Mouse (Mus musculus): ENCODE data around the gene Eaf2. TPM values are rescaled to one million over a fixed set of nuclear protein-coding genes. Genes with fewer than 3 reads are reported as not detected.
"Not testable (repeated sequence)": the region's sequence is repeated elsewhere in the genome, so short reads cannot be mapped to it uniquely, and the experiment has no call there.

Eaf2 gene
- polyA plus RNA-seq, 1 experiment from 2014 or later: 2.3 TPM

- Histone ChIP-seq H3K4me1 (no peaks in the 10 kb centered on the region), H3K36me3 (peaks cover 80% of the 10 kb centered on the region), H3K27ac (no peak overlapping the region), H3K27me3 (no peaks in the 10 kb centered on the region), H3K9ac (no peak overlapping the region), H3K9me3 (no peaks in the 10 kb centered on the region), H3K4me2 (no peak overlapping the region), H3K4me3 (no peak overlapping the region)
- no peak for ATAC-seq (ENCODE audit: insufficient number of reproducible peaks, insufficient read depth, low FRiP score, low TSS enrichment, low read depth)
- WGBS: 97% methylated on average over 4 of the region's 4 CpGs
Measured at GRCm38 (mm10) chr16:36891415-36891814, 16.6 kb upstream of the Eaf2 start.

GRCm38 (mm10) chr16:36890559-36890958, 15.8 kb upstream of the Eaf2 start:
- Histone ChIP-seq H3K27me3 (no peaks in the 10 kb centered on the region), H3K4me1 (no peaks in the 10 kb centered on the region), H3K27ac (no peak overlapping the region), H3K4me2 (no peak overlapping the region), H3K4me3 (no peak overlapping the region), H3K9ac (no peak overlapping the region), H3K36me3 (peaks cover 80% of the 10 kb centered on the region), H3K9me3 (no peaks in the 10 kb centered on the region)
- no peak for ATAC-seq (ENCODE audit: insufficient number of reproducible peaks, insufficient read depth, low FRiP score, low TSS enrichment, low read depth)
- WGBS: 94% methylated on average over 3 of the region's 3 CpGs

GRCm38 (mm10) chr16:36887546-36887945, 12.7 kb upstream of the Eaf2 start:
- Histone ChIP-seq H3K27me3 (no peaks in the 10 kb centered on the region), H3K9me3 (no peaks in the 10 kb centered on the region), H3K4me3 (no peak overlapping the region), H3K4me2 (no peak overlapping the region), H3K27ac (no peak overlapping the region), H3K36me3 (peaks cover 57% of the 10 kb centered on the region), H3K4me1 (no peaks in the 10 kb centered on the region), H3K9ac (no peak overlapping the region)
- WGBS: 84% methylated on average over 5 of the region's 5 CpGs
- ATAC-seq (ENCODE audit: insufficient number of reproducible peaks, insufficient read depth, low FRiP score, low TSS enrichment, low read depth): no peak

GRCm38 (mm10) chr16:36885912-36886311, 11.1 kb upstream of the Eaf2 start:
- 92% methylated on average over 11 of the region's 11 CpGs for WGBS
- Histone ChIP-seq H3K36me3 (peaks cover 43% of the 10 kb centered on the region), H3K4me2 (no peak overlapping the region), H3K9ac (no peak overlapping the region), H3K4me1 (no peaks in the 10 kb centered on the region), H3K27ac (no peak overlapping the region), H3K9me3 (no peaks in the 10 kb centered on the region), H3K4me3 (no peak overlapping the region), H3K27me3 (no peaks in the 10 kb centered on the region)
- no peak for ATAC-seq (ENCODE audit: insufficient number of reproducible peaks, insufficient read depth, low FRiP score, low TSS enrichment, low read depth)

GRCm38 (mm10) chr16:36884881-36885280, 10.1 kb upstream of the Eaf2 start:
- H3K4me3 ChIP-seq: no peak overlapping the region
- no peaks in the 10 kb centered on the region for H3K4me1 ChIP-seq
- no peak overlapping the region for H3K4me2 ChIP-seq
- H3K27ac ChIP-seq: no peak overlapping the region
- H3K9ac ChIP-seq: no peak overlapping the region
- no peaks in the 10 kb centered on the region for H3K27me3 ChIP-seq
- WGBS: 84% methylated on average over 4 of the region's 4 CpGs
- H3K36me3 ChIP-seq: peaks cover 35% of the 10 kb centered on the region
- no peak for ATAC-seq (ENCODE audit: insufficient number of reproducible peaks, insufficient read depth, low FRiP score, low TSS enrichment, low read depth)
- H3K9me3 ChIP-seq: no peaks in the 10 kb centered on the region

- H3K9me3 ChIP-seq: no peaks in the 10 kb centered on the region
- H3K4me2 ChIP-seq: no peak overlapping the region
- H3K9ac ChIP-seq: no peak overlapping the region
- ATAC-seq (ENCODE audit: insufficient number of reproducible peaks, insufficient read depth, low FRiP score, low TSS enrichment, low read depth): no peak
- peaks cover 7% of the 10 kb centered on the region; the same call in 1 of the 2 replicates for H3K4me1 ChIP-seq
- H3K36me3 ChIP-seq: peaks cover 20% of the 10 kb centered on the region
- H3K4me3 ChIP-seq: no peak overlapping the region
- H3K27me3 ChIP-seq: no peaks in the 10 kb centered on the region
- 65% methylated on average over 5 of the region's 5 CpGs for WGBS
- no peak overlapping the region for H3K27ac ChIP-seq
Measured at GRCm38 (mm10) chr16:36882737-36883343, 8.0 kb upstream of the Eaf2 start.

GRCm38 (mm10) chr16:36877316-36877715, 2.5 kb upstream of the Eaf2 start:
- Histone ChIP-seq H3K4me1 (peaks cover 18% of the 10 kb centered on the region), H3K4me2 (no peak overlapping the region), H3K9me3 (no peaks in the 10 kb centered on the region), H3K27ac (no peak overlapping the region), H3K4me3 (no peak overlapping the region), H3K9ac (no peak overlapping the region), H3K27me3 (no peaks in the 10 kb centered on the region), H3K36me3 (peaks cover 7% of the 10 kb centered on the region)
- WGBS: 77% methylated on average over 5 of the region's 5 CpGs
- ATAC-seq (ENCODE audit: insufficient number of reproducible peaks, insufficient read depth, low FRiP score, low TSS enrichment, low read depth): no peak

- Histone ChIP-seq H3K9ac (peak overlapping the region; percentile 88), H3K4me3 (peak overlapping the region; percentile 91), H3K36me3 (peaks cover 16% of the 10 kb centered on the region), H3K4me2 (peak overlapping the region; percentile 72), H3K27ac (peak overlapping the region; percentile 76), H3K9me3 (no peaks in the 10 kb centered on the region), H3K4me1 (peaks cover 18% of the 10 kb centered on the region), H3K27me3 (no peaks in the 10 kb centered on the region)
- peak; percentile 63 for ATAC-seq (ENCODE audit: insufficient number of reproducible peaks, insufficient read depth, low FRiP score, low TSS enrichment, low read depth)
- WGBS: 0% methylated on average over 36 of the region's 48 CpGs
Measured at GRCm38 (mm10) chr16:36875276-36875851, 561 bp upstream of the Eaf2 start.

- H3K4me2 ChIP-seq: no peak overlapping the region
- H3K4me1 ChIP-seq: peaks cover 7% of the 10 kb centered on the region
- WGBS: 94% methylated on average over 2 of the region's 2 CpGs
- no peak for ATAC-seq (ENCODE audit: insufficient number of reproducible peaks, insufficient read depth, low FRiP score, low TSS enrichment, low read depth)
- H3K9me3 ChIP-seq: no peaks in the 10 kb centered on the region
- no peak overlapping the region for H3K27ac ChIP-seq
- H3K4me3 ChIP-seq: no peak overlapping the region
- peaks cover 47% of the 10 kb centered on the region for H3K36me3 ChIP-seq
- H3K27me3 ChIP-seq: no peaks in the 10 kb centered on the region
- H3K9ac ChIP-seq: no peak overlapping the region
Measured at GRCm38 (mm10) chr16:36869442-36869841, 5.4 kb downstream of the Eaf2 start.

- no peaks in the 10 kb centered on the region for H3K9me3 ChIP-seq
- H3K4me1 ChIP-seq: no peaks in the 10 kb centered on the region
- no peak overlapping the region for H3K27ac ChIP-seq
- no peak overlapping the region for H3K4me2 ChIP-seq
- H3K4me3 ChIP-seq: no peak overlapping the region
- ATAC-seq (ENCODE audit: insufficient number of reproducible peaks, insufficient read depth, low FRiP score, low TSS enrichment, low read depth): no peak
- no peaks in the 10 kb centered on the region for H3K27me3 ChIP-seq
- H3K36me3 ChIP-seq: peaks cover 46% of the 10 kb centered on the region
- no peak overlapping the region for H3K9ac ChIP-seq
- 97% methylated on average over 3 of the region's 3 CpGs for WGBS
Measured at GRCm38 (mm10) chr16:36863585-36863984, 11.2 kb downstream of the Eaf2 start.

- H3K9me3 ChIP-seq: no peaks in the 10 kb centered on the region
- no peak overlapping the region for H3K9ac ChIP-seq
- no peak overlapping the region for H3K4me3 ChIP-seq
- H3K36me3 ChIP-seq: peaks cover 29% of the 10 kb centered on the region
- no peak for ATAC-seq (ENCODE audit: insufficient number of reproducible peaks, insufficient read depth, low FRiP score, low TSS enrichment, low read depth)
- WGBS: 92% methylated on average over 3 of the region's 3 CpGs
- no peaks in the 10 kb centered on the region for H3K27me3 ChIP-seq
- H3K27ac ChIP-seq: no peak overlapping the region
- H3K4me2 ChIP-seq: no peak overlapping the region
- H3K4me1 ChIP-seq: no peaks in the 10 kb centered on the region
Measured at GRCm38 (mm10) chr16:36851202-36851601, 23.6 kb downstream of the Eaf2 start.

- peaks cover 22% of the 10 kb centered on the region for H3K36me3 ChIP-seq
- not testable (repeated sequence) for H3K9ac ChIP-seq; H3K9me3 ChIP-seq; H3K27ac ChIP-seq; H3K4me3 ChIP-seq; ATAC-seq (ENCODE audit: insufficient number of reproducible peaks, insufficient read depth, low FRiP score, low TSS enrichment, low read depth); H3K4me2 ChIP-seq; H3K27me3 ChIP-seq; H3K4me1 ChIP-seq
- 100% methylated on average over 1 of the region's 1 CpGs for WGBS
Measured at GRCm38 (mm10) chr16:36846894-36847293, 27.9 kb downstream of the Eaf2 start.

All from embryonic facial prominence, embryonic 13.5 days (tissue).